Mouse (Mus musculus) liver, adult 2 months (tissue): ENCODE results near the gene Tmem223.

Source experiments
- CTCF ChIP-seq: fragments of 200-500 bp; IDR thresholded peaks from 2 replicates; pipeline ENCODE4 v1.5.1; 2011; ENCODE audit warnings: low read depth, low read length, control low read depth
- POLR2A ChIP-seq: fragments of 200-500 bp; IDR thresholded peaks from 2 replicates; pipeline ENCODE4 v1.6.1; 2011; ENCODE audit warnings: low read length, control low read depth; ENCODE audit not compliant: insufficient read depth; ENCODE audit errors: extremely low read depth

- TF ChIP-seq CTCF = no peak
- no peak for TF ChIP-seq POLR2A
These were observed 23.4 kb upstream of the Tmem223 start for GRCm38 (mm10) chr19:8747368-8747767.
